19 mouse cellular contexts compared by ENCODE assay signal in genomic region chr1:155700886-155701285, GRCm38 (mm10). TPM values are rescaled to one million over a fixed set of nuclear protein-coding genes. Genes with fewer than 3 reads are reported as not detected.
DNase-seq lines count a peak whose midpoint lies in the region; ATAC-seq and TF ChIP-seq lines count a peak whose summit lies in the region.
"Had no signal": no experiment of that assay in that cellular context is flagged by ENCODE, and none has a peak within 500 bp of the region (broad histone marks: within the 10 kb centered on the region; RNA-seq: fewer than 3 reads in every experiment).

No protein-coding gene starts in this region.

- no peak overlapping the region for H3K9ac ChIP-seq in stomach, postnatal 0 days (ENCODE audit: low read length)
- H3K9ac ChIP-seq: embryonic facial prominence, embryonic 12.5 days; liver, postnatal 0 days had no signal

- H3K4me2 ChIP-seq in stomach, postnatal 0 days (replicated peaks; ENCODE audit: low read depth), result no peak overlapping the region
- H3K4me2 ChIP-seq: embryonic facial prominence, embryonic 12.5 days; heart, embryonic 11.5 days had no signal

- no peak overlapping the region for H3K27ac ChIP-seq in stomach, postnatal 0 days (replicated peaks)
- H3K27ac ChIP-seq: embryonic facial prominence, embryonic 12.5 days; forebrain, embryonic 10.5 days had no signal

- no peaks in the 10 kb centered on the region for H3K27me3 ChIP-seq in stomach, postnatal 0 days (ENCODE audit: control insufficient read depth, insufficient read depth, low read length)
- H3K27me3 ChIP-seq: embryonic facial prominence, embryonic 12.5 days had no signal

- TF ChIP-seq CTCF in brain, embryonic 14.5 days (IDR thresholded peaks at IDR 0.05; ENCODE audit: borderline replicate concordance, extremely low read depth, insufficient read depth, insufficient read length), result no peak
- TF ChIP-seq CTCF in stomach, postnatal 0 days (IDR thresholded peaks at IDR 0.05; ENCODE audit: low read depth), result no peak

- TF ChIP-seq POLR2A in brain, embryonic 14.5 days (IDR thresholded peaks at IDR 0.05; ENCODE audit: borderline replicate concordance, extremely low read depth, insufficient read depth, insufficient read length, poor library complexity, severe bottlenecking), result no peak

- H3K4me1 ChIP-seq in stomach, postnatal 0 days (replicated peaks; ENCODE audit: control insufficient read depth, insufficient read depth), result no peaks in the 10 kb centered on the region
- H3K4me1 ChIP-seq: embryonic facial prominence, embryonic 12.5 days had no signal

- TF ChIP-seq EP300 in stomach, postnatal 0 days (optimal IDR thresholded peaks at IDR 0.05), result no peak

- intact Hi-C loops in gastrocnemius, postnatal 36 days (cut with DNase I), result no loop called here

- no peak overlapping the region for H3K4me3 ChIP-seq in stomach, postnatal 0 days (ENCODE audit: low read depth, low read length)
- H3K4me3 ChIP-seq: embryonic facial prominence, embryonic 12.5 days; forebrain, embryonic 10.5 days had no signal

- no peaks in the 10 kb centered on the region for H3K9me3 ChIP-seq in stomach, postnatal 0 days (ENCODE audit: control insufficient read depth, low read length)
- H3K9me3 ChIP-seq: embryonic facial prominence, embryonic 12.5 days; forebrain, embryonic 10.5 days had no signal

- ATAC-seq in stomach, postnatal 0 days (ENCODE audit: low FRiP score, low TSS enrichment), result no peak
- ATAC-seq: liver, postnatal 0 days had no signal

- DNase-seq in gastrocnemius, postnatal 10 days, result peak; percentile 34
- no peak for DNase-seq in gastrocnemius, postnatal 36 days
- DNase-seq in kidney, postnatal 14 days, result peak; percentile 9
- no peak for DNase-seq in kidney, adult 18-20 months
- DNase-seq in MN1 (ENCODE audit: low spot score), result peak; percentile 45
- DNase-seq in brain, embryonic 14.5 days (ENCODE audit: low read depth), result peak; percentile 61
- DNase-seq in stomach, postnatal 0 days (ENCODE audit: low spot score), result no peak
- DNase-seq: adrenal gland, adult 2 months; cerebellum, adult 2 months; kidney, adult 9 months; liver; liver, postnatal 0 days; lung, postnatal 36 days had no signal

- no peaks in the 10 kb centered on the region for H3K36me3 ChIP-seq in stomach, postnatal 0 days (ENCODE audit: control insufficient read depth, insufficient read depth, low read length)
- H3K36me3 ChIP-seq: embryonic facial prominence, embryonic 12.5 days; forebrain, embryonic 10.5 days had no signal

RNA-seq across cellular contexts. Expression of gene Lhx4, which starts 50.6 kb away (rescaled TPM):
- total RNA-seq in gastrocnemius, postnatal 10 days (2021), result not detected
- not detected for total RNA-seq in gastrocnemius, postnatal 36 days (2021)
- polyA plus RNA-seq in brain, embryonic 14.5 days (2012; rRNA removed), result 0.97 and 2.7 TPM in 2 replicates
- polyA plus RNA-seq in stomach, postnatal 0 days (2015; fragmentation: Nextera tagmentation; extraction: Ambion mirVana), result 0.04 and 0.10 TPM in 2 replicates
- total RNA-seq: heart, postnatal 36 days; left cerebral cortex, postnatal 14 days had no signal
- polyA plus RNA-seq: forebrain, embryonic 10.5 days; heart, embryonic 11.5 days; liver, postnatal 0 days; urinary bladder, adult 2 months had no signal

Comparison
In these comparisons a context has a peak if more than half of its experiments do, and no peak if none do; other contexts are left out.
1. DNase-seq: peak in gastrocnemius, postnatal 10 days (single experiment), kidney, postnatal 14 days (single experiment), MN1 (single experiment) and brain, embryonic 14.5 days (single experiment); none in gastrocnemius, postnatal 36 days (0 of 2), kidney, adult 18-20 months (single experiment) and stomach, postnatal 0 days (single experiment).